Mouse (Mus musculus) G1E (cell line): ENCODE data around the gene Zfp82.

Source experiments
- CTCF ChIP-seq: IDR thresholded peaks from 2 replicates; pipeline ENCODE4 v1.5.1; 2012; ENCODE audit warnings: low read depth, low read length, inconsistent platforms, mixed read lengths
- GATA1 ChIP-seq: IDR thresholded peaks from 2 replicates; pipeline ENCODE4 v1.6.1; 2012; ENCODE audit warnings: borderline replicate concordance, low read length, inconsistent platforms, mixed read lengths
- POLR2AphosphoS5 ChIP-seq: IDR thresholded peaks from 2 replicates; pipeline ENCODE4 v1.6.1; 2012; ENCODE audit warnings: low read depth, low read length, inconsistent platforms; ENCODE audit not compliant: insufficient replicate concordance

DNA sequence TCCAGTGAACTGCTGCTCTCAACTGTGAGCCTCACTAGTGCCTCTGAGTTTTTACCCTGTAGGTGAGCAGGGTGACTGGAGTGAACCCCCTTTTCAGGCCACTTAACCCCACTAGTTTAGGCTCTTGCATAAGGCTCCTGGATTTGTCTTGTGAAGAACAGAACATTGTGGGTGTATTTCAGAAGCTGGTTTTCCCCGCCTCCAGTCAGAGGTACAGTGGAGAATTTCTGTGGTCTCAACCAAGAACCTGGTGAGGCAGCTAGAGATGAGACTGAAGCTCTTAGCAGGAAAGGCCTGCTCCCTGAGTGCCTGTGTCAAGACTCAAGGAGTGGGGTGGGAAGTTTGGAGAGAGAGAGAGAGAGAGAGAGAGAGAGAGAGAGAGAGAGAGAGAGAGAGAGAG, 65.1 kb downstream of the Zfp82 start:
- TF ChIP-seq CTCF = no peak
- no peak for TF ChIP-seq POLR2AphosphoS5
- TF ChIP-seq GATA1 = no peak
